ENCODE assay signal across 19 mouse cellular contexts in the genomic region with DNA sequence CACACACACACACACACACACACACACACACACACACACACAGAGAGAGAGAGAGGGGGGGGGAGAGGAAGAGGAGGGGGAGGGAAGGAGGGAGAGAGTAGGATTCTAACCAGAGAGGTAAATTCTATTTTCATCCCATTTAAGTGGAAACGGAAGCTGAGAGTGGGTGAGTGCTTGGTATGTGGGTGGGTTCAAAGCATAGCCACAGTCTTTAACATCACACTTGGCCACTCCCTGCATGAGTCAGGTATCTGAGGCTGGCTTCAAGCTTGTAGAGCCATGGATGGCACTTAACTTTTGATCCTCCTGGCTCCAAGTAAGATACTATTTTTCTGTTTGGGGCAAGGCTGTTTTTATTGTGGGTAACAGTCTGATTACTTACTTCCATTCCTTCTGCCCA. TPM values are rescaled to one million over a fixed set of nuclear protein-coding genes. Genes with fewer than 3 reads are reported as not detected.
DNase-seq lines count a peak whose midpoint lies in the region; ATAC-seq and TF ChIP-seq lines count a peak whose summit lies in the region.
"Had no signal": no experiment of that assay in that cellular context is flagged by ENCODE, and none has a peak within 500 bp of the region (broad histone marks: within the 10 kb centered on the region; RNA-seq: fewer than 3 reads in every experiment).

No protein-coding gene starts in this region.

- no peak for TF ChIP-seq CTCF in hindbrain, postnatal 0 days (IDR thresholded peaks at IDR 0.05; ENCODE audit: low read depth)

- DNase-seq in frontal cortex, postnatal 10 days (ENCODE audit: low spot score in 2 of 2), result no peak
- peak; percentile 50 for DNase-seq in CD4-positive helper T cell, adult 2 months (ENCODE audit: low read depth, low spot score)
- DNase-seq in T-cell, adult 2 months (ENCODE audit: low spot score), result peak; percentile 28
- no peak for DNase-seq in hindbrain, postnatal 0 days (ENCODE audit: low spot score)
- DNase-seq in cerebellum, postnatal 14 days, result no peak
- DNase-seq: cerebellum, adult 2 months; gastrocnemius, postnatal 14 days; heart, adult 2 months; thymus, postnatal 4 days had no signal

- ATAC-seq in frontal cortex, adult (ENCODE audit: low TSS enrichment), result peak; percentile 85; the same call in 1 of the 2 replicates
- ATAC-seq in inflammation-experienced regulatory T-cells, adult 6 months, result peak; percentile 73
- ATAC-seq in hindbrain, embryonic 13.5 days (ENCODE audit: low FRiP score), result no peak
- no peak for ATAC-seq in hindbrain, postnatal 0 days
- ATAC-seq: midbrain, embryonic 16.5 days had no signal

- no peaks in the 10 kb centered on the region for H3K4me1 ChIP-seq in hindbrain, embryonic 13.5 days (replicated peaks)
- H3K4me1 ChIP-seq in hindbrain, postnatal 0 days (ENCODE audit: insufficient read depth, low read length), result no peaks in the 10 kb centered on the region
- H3K4me1 ChIP-seq: forebrain, embryonic 12.5 days; heart, embryonic 15.5 days; hindbrain, embryonic 10.5 days; lung, embryonic 15.5 days had no signal

- H3K27ac ChIP-seq in hindbrain, embryonic 13.5 days, result no peak overlapping the region
- no peak overlapping the region for H3K27ac ChIP-seq in hindbrain, postnatal 0 days
- H3K27ac ChIP-seq: forebrain, embryonic 12.5 days; heart, adult 2 months; heart, embryonic 15.5 days; hindbrain, embryonic 10.5 days; lung, embryonic 15.5 days had no signal

- H3K9ac ChIP-seq in hindbrain, embryonic 13.5 days, result no peak overlapping the region
- H3K9ac ChIP-seq in hindbrain, postnatal 0 days (replicated peaks; ENCODE audit: low read length), result no peak overlapping the region
- H3K9ac ChIP-seq: forebrain, embryonic 12.5 days; heart, embryonic 15.5 days; lung, embryonic 15.5 days had no signal

- no peaks in the 10 kb centered on the region for H3K9me3 ChIP-seq in hindbrain, embryonic 13.5 days
- H3K9me3 ChIP-seq in hindbrain, postnatal 0 days (ENCODE audit: low read length), result no peaks in the 10 kb centered on the region
- H3K9me3 ChIP-seq: forebrain, embryonic 12.5 days; heart, embryonic 15.5 days; hindbrain, embryonic 10.5 days; lung, embryonic 15.5 days had no signal

- no peaks in the 10 kb centered on the region for H3K27me3 ChIP-seq in hindbrain, embryonic 13.5 days
- H3K27me3 ChIP-seq in hindbrain, postnatal 0 days (ENCODE audit: insufficient read depth, low read length), result no peaks in the 10 kb centered on the region
- H3K27me3 ChIP-seq: forebrain, embryonic 12.5 days; lung, embryonic 15.5 days had no signal

- no peaks in the 10 kb centered on the region for H3K36me3 ChIP-seq in hindbrain, embryonic 13.5 days
- no peaks in the 10 kb centered on the region for H3K36me3 ChIP-seq in hindbrain, postnatal 0 days (ENCODE audit: insufficient read depth, low read length)
- H3K36me3 ChIP-seq: forebrain, embryonic 12.5 days; heart, embryonic 15.5 days; hindbrain, embryonic 10.5 days; lung, embryonic 15.5 days had no signal

- no peak overlapping the region for H3K4me3 ChIP-seq in hindbrain, embryonic 13.5 days
- H3K4me3 ChIP-seq in hindbrain, postnatal 0 days (ENCODE audit: low read length), result no peak overlapping the region
- H3K4me3 ChIP-seq: forebrain, embryonic 12.5 days; heart, adult 2 months; heart, embryonic 15.5 days; hindbrain, embryonic 10.5 days; lung, embryonic 15.5 days had no signal

- 100% methylated on average over 1 of the region's 1 CpGs for WGBS in hindbrain, embryonic 13.5 days
- WGBS in hindbrain, postnatal 0 days, result 78% methylated on average over 1 of the region's 1 CpGs

- H3K4me2 ChIP-seq in hindbrain, embryonic 13.5 days, result no peak overlapping the region
- no peak overlapping the region for H3K4me2 ChIP-seq in hindbrain, postnatal 0 days (ENCODE audit: low read depth, low read length)
- H3K4me2 ChIP-seq: forebrain, embryonic 12.5 days; heart, embryonic 15.5 days; liver, embryonic 11.5 days; lung, embryonic 15.5 days had no signal

RNA-seq across cellular contexts. Expression of a gene that starts 41.2 kb away (rescaled TPM):
- polyA plus RNA-seq in inflammation-experienced regulatory T-cells, adult 6 months (2017; shearing (Covaris generic)), result not detected
- 1.7 and 2.6 TPM in 2 replicates for polyA plus RNA-seq in hindbrain, embryonic 13.5 days (2015; fragmentation: Nextera tagmentation; extraction: Ambion mirVana)
- total RNA-seq in hindbrain, postnatal 0 days (2014; rRNA removed), result 2.3 and 9.4 TPM in 2 replicates
- 2.0 and 2.4 TPM in 2 replicates for polyA plus RNA-seq in hindbrain, postnatal 0 days (2015; fragmentation: Nextera tagmentation; extraction: Ambion mirVana)
- total RNA-seq: adrenal gland, adult 18-20 months; heart, adult 2 months had no signal
- polyA plus RNA-seq: heart, adult 2 months had no signal

Comparison
In these comparisons a context has a peak if more than half of its experiments do, and no peak if none do; other contexts are left out.
1. ATAC-seq: peak in frontal cortex, adult (single experiment) and inflammation-experienced regulatory T-cells, adult 6 months (single experiment); none in hindbrain, embryonic 13.5 days (single experiment) and hindbrain, postnatal 0 days (single experiment).
2. DNase-seq: peak in CD4-positive helper T cell, adult 2 months (single experiment) and T-cell, adult 2 months (single experiment); none in frontal cortex, postnatal 10 days (0 of 2), hindbrain, postnatal 0 days (single experiment) and cerebellum, postnatal 14 days (0 of 2).